Mouse (Mus musculus) T-helper 2 cell (primary cell): Measurements from ENCODE around the gene P3h4.

Experiments used
- in situ Hi-C: fragments of 300-600 bp; cut with MboI, MseI; formaldehyde crosslinking; loops from one replicate; pipeline ENCODE4 v1.15.1; 2025; ENCODE audit warnings: high pct_unique_total_duplicates

The P3h4 gene

GRCm38 (mm10) chr11:100414021-100414913, at the start of gene P3h4:
TSS of gene P3h4 (minus strand) at chr11:100414836.
- in situ Hi-C loops: no loop called here

- in situ Hi-C loops: no loop called here
Observed at GRCm38 (mm10) chr11:100462699-100463098, 48.1 kb upstream of the P3h4 start.

- in situ Hi-C loops: no loop called here
Observed at GRCm38 (mm10) chr11:100457711-100458110, 43.1 kb upstream of the P3h4 start.

GRCm38 (mm10) chr11:100457247-100457646, 42.6 kb upstream of the P3h4 start:
- in situ Hi-C loops: no loop called here

- in situ Hi-C loops: loop anchor here (10.0 kb wide), 1 partner anchor 1772 kb away; no protein-coding TSS in a partner anchor
Observed at GRCm38 (mm10) chr11:100442625-100443024, 28.0 kb upstream of the P3h4 start.

- in situ Hi-C loops: loop anchor here (10.0 kb wide), 1 partner anchor 1773 kb away; no protein-coding TSS in a partner anchor
Observed at GRCm38 (mm10) chr11:100441797-100442196, 27.2 kb upstream of the P3h4 start, which contains the start of the genes Nt5c3b and Klhl10. TSS of gene Nt5c3b (minus strand) at chr11:100441808. TSS of gene Klhl10 (plus strand) at chr11:100441917.

- in situ Hi-C loops: loop anchor here (10.0 kb wide), 1 partner anchor 1774 kb away; no protein-coding TSS in a partner anchor
Observed at GRCm38 (mm10) chr11:100440691-100441522, 26.3 kb upstream of the P3h4 start.

- in situ Hi-C loops: no loop called here
Observed at GRCm38 (mm10) chr11:100437901-100438300, 23.3 kb upstream of the P3h4 start.

- in situ Hi-C loops: no loop called here
Observed at GRCm38 (mm10) chr11:100435678-100436246, 21.1 kb upstream of the P3h4 start.

- in situ Hi-C loops: no loop called here
Observed at GRCm38 (mm10) chr11:100432002-100432401, 17.4 kb upstream of the P3h4 start.

GRCm38 (mm10) chr11:100430052-100430451, 15.4 kb upstream of the P3h4 start:
- in situ Hi-C loops: no loop called here

GRCm38 (mm10) chr11:100428612-100429199, 14.1 kb upstream of the P3h4 start:
- in situ Hi-C loops: no loop called here

- in situ Hi-C loops: no loop called here
Observed at GRCm38 (mm10) chr11:100426820-100427219, 12.2 kb upstream of the P3h4 start.

GRCm38 (mm10) chr11:100425851-100426250, 11.2 kb upstream of the P3h4 start:
- in situ Hi-C loops: no loop called here

GRCm38 (mm10) chr11:100423836-100424235, 9.2 kb upstream of the P3h4 start:
- in situ Hi-C loops: no loop called here

GRCm38 (mm10) chr11:100421537-100421936, 6.9 kb upstream of the P3h4 start:
- in situ Hi-C loops: no loop called here

- in situ Hi-C loops: no loop called here
Observed at GRCm38 (mm10) chr11:100414914-100415822, 532 bp upstream of the P3h4 start, which contains the start of gene Fkbp10. TSS of gene Fkbp10 (plus strand) at chr11:100415697.

GRCm38 (mm10) chr11:100413541-100413940, 1.1 kb downstream of the P3h4 start:
- in situ Hi-C loops: no loop called here

- in situ Hi-C loops: no loop called here
Observed at GRCm38 (mm10) chr11:100411736-100412135, 2.9 kb downstream of the P3h4 start.

GRCm38 (mm10) chr11:100409686-100410085, 5.0 kb downstream of the P3h4 start:
- in situ Hi-C loops: loop anchor here (5.0 kb wide), 1 partner anchor 42 kb away; no protein-coding TSS in a partner anchor
